ENCODE assay signal across 8 mouse cellular contexts in genomic region chr11:102604010-102604584, GRCm38 (mm10). TPM values are rescaled to one million over a fixed set of nuclear protein-coding genes. Genes with fewer than 3 reads are reported as not detected.
DNase-seq lines count a peak whose midpoint lies in the region; ATAC-seq and TF ChIP-seq lines count a peak whose summit lies in the region.

Gene Fzd2, plus strand, starts transcription at chr11:102604396.

- H3K4me3 ChIP-seq in hindbrain, embryonic 13.5 days = peak within 1 kb of the TSS; percentile 79

- ATAC-seq in Patski = peak; percentile 81
- ATAC-seq in hindbrain, embryonic 13.5 days (ENCODE audit: low FRiP score) = peak; percentile 92

- H3K27ac ChIP-seq in hindbrain, embryonic 13.5 days = peak within 1 kb of the TSS; percentile 94

- no peak for TF ChIP-seq CTCF in Patski (IDR thresholded peaks at IDR 0.05)

- H3K9ac ChIP-seq in hindbrain, embryonic 13.5 days = peak within 1 kb of the TSS; percentile 86

- CTCF ChIA-PET in Patski (lab: Charles Lee) = interaction anchor here (0.9 to 1.4 kb wide), 4 partner anchors 31 to 117 kb away, joined by 3 to 4 read pairs (median 3); no protein-coding TSS in a partner anchor

- H3K36me3 ChIP-seq in hindbrain, embryonic 13.5 days = no peaks in the 10 kb centered on the region

- H3K4me2 ChIP-seq in hindbrain, embryonic 13.5 days = peak within 1 kb of the TSS; percentile 80

- peaks cover 59% of the 10 kb centered on the region for H3K4me1 ChIP-seq in hindbrain, embryonic 13.5 days (replicated peaks)

- in situ Hi-C loops in Patski (cut with MboI; ENCODE audit: low pct_unique_long_range_greater_than_20kb) = no loop called here

- POLR2A ChIA-PET in Patski (lab: Charles Lee) = interaction anchor here (0.7 to 1.8 kb wide), 4 partner anchors 9 to 48 kb away, joined by 3 to 6 read pairs (median 4); no protein-coding TSS in a partner anchor

- H3K9me3 ChIP-seq in hindbrain, embryonic 13.5 days = no peaks in the 10 kb centered on the region

- H3K27me3 ChIP-seq in Patski = no peaks in the 10 kb centered on the region
- H3K27me3 ChIP-seq in hindbrain, embryonic 13.5 days = 0 out of 2 replicates have a peak, but pooled peaks cover 6% of the 10 kb centered on the region

- WGBS in hindbrain, embryonic 13.5 days = under 1% methylated on average over 20 of the region's 31 CpGs

- DNase-seq in Patski (ENCODE audit: low read depth, low spot score) = peak; percentile 94
- peak; percentile 88 for DNase-seq in cerebellum, postnatal 14 days
- peak; percentile 48 to 65 for DNase-seq in frontal cortex, postnatal 36 days (ENCODE audit: low spot score in 2 of 2)
- peak; percentile 19 to 33 for DNase-seq in layer of hippocampus, postnatal 25 days (ENCODE audit: extremely low spot score in 1 of 2, low spot score in 1 of 2)
- DNase-seq in lung, postnatal 10 days = peak; percentile 94
- peak; percentile 99 for DNase-seq in retina, postnatal 1 day
- DNase-seq in thymus, postnatal 14 days = no peak

RNA-seq across cellular contexts. Expression of gene Fzd2, which starts in this region (rescaled TPM):
- polyA plus RNA-seq in Patski (2021) = 16.9 TPM
- polyA plus RNA-seq in hindbrain, embryonic 13.5 days (2015; fragmentation: Nextera tagmentation; extraction: Ambion mirVana) = 10.5 and 11.8 TPM in 2 replicates
- 1 to 10 TPM; 6.6 to 9.9 TPM for total RNA-seq in layer of hippocampus, postnatal 25 days (2021)
